Mouse (Mus musculus): ENCODE results near the gene Mxra8. TPM values are rescaled to one million over a fixed set of nuclear protein-coding genes. Genes with fewer than 3 reads are reported as not detected.

The Mxra8 gene
- polyA plus RNA-seq, 1 experiment: 38.0 TPM

- TF ChIP-seq CEBPB (IDR thresholded peaks at IDR 0.05; ENCODE audit: low read depth) (no peak), USF1 (IDR thresholded peaks at IDR 0.05; ENCODE audit: low read depth) (no peak), MYOD1 (IDR thresholded peaks at IDR 0.05; ENCODE audit: control insufficient read depth, insufficient read length, low read depth) (no peak)
- Histone ChIP-seq H3K36me3 (ENCODE audit: control insufficient read depth, insufficient read depth) (peaks cover 17% of the 10 kb centered on the region), H3K79me2 (ENCODE audit: control insufficient read depth, insufficient read depth) (peaks cover 66% of the 10 kb centered on the region), H3K27me3 (ENCODE audit: control insufficient read depth, insufficient read depth, insufficient read length) (no peaks in the 10 kb centered on the region), H3K79me3 (ENCODE audit: low read depth) (peaks cover 56% of the 10 kb centered on the region), H3K4me3 (ENCODE audit: insufficient read depth, poor library complexity, severe bottlenecking) (no peak overlapping the region), H3ac (ENCODE audit: control insufficient read depth, insufficient read length, low read depth) (no peak overlapping the region)
Observed at GRCm38 (mm10) chr4:155851368-155851767, 11.9 kb downstream of the Mxra8 start.

- peaks cover 56% of the 10 kb centered on the region for H3K79me3 ChIP-seq (ENCODE audit: low read depth)
- H3ac ChIP-seq (ENCODE audit: control insufficient read depth, insufficient read length, low read depth): no peak overlapping the region
- TF ChIP-seq CTCF (IDR thresholded peaks at IDR 0.05; ENCODE audit: control insufficient read depth, insufficient read depth, insufficient read length) (no peak), FOSL1 (IDR thresholded peaks at IDR 0.05; ENCODE audit: insufficient read depth, low read length, poor library complexity, severe bottlenecking) (no peak), MAX (IDR thresholded peaks at IDR 0.05) (no peak), MYOD1 (IDR thresholded peaks at IDR 0.05; ENCODE audit: control insufficient read depth, insufficient read length, low read depth) (no peak), CEBPB (IDR thresholded peaks at IDR 0.05; ENCODE audit: low read depth) (no peak), MYOG (IDR thresholded peaks at IDR 0.05; ENCODE audit: control insufficient read depth, extremely low read depth, insufficient read length) (no peak), USF1 (IDR thresholded peaks at IDR 0.05; ENCODE audit: low read depth) (no peak)
- H3K27me3 ChIP-seq (ENCODE audit: control insufficient read depth, insufficient read depth, insufficient read length): no peaks in the 10 kb centered on the region
- H3K79me2 ChIP-seq (ENCODE audit: control insufficient read depth, insufficient read depth): peaks cover 66% of the 10 kb centered on the region
- no peak overlapping the region for H3K4me3 ChIP-seq (ENCODE audit: insufficient read depth, poor library complexity, severe bottlenecking)
- H3K36me3 ChIP-seq (ENCODE audit: control insufficient read depth, insufficient read depth): peaks cover 17% of the 10 kb centered on the region
Observed at GRCm38 (mm10) chr4:155851951-155852411, 12.5 kb downstream of the Mxra8 start.

GRCm38 (mm10) chr4:155853421-155853820 lies 13.9 kb downstream of the Mxra8 start:
- H3K79me3 ChIP-seq (ENCODE audit: low read depth): peaks cover 48% of the 10 kb centered on the region

GRCm38 (mm10) chr4:155854991-155855390 lies 15.5 kb downstream of the Mxra8 start:
- Histone ChIP-seq H3K79me2 (ENCODE audit: control insufficient read depth, insufficient read depth) (peaks cover 40% of the 10 kb centered on the region), H3K79me3 (ENCODE audit: low read depth) (peaks cover 32% of the 10 kb centered on the region), H3K27me3 (ENCODE audit: control insufficient read depth, insufficient read depth, insufficient read length) (no peaks in the 10 kb centered on the region), H3K4me3 (ENCODE audit: insufficient read depth, poor library complexity, severe bottlenecking) (no peak overlapping the region), H3ac (ENCODE audit: control insufficient read depth, insufficient read length, low read depth) (no peak overlapping the region), H3K36me3 (ENCODE audit: control insufficient read depth, insufficient read depth) (peaks cover 16% of the 10 kb centered on the region)
- TF ChIP-seq FOSL1 (IDR thresholded peaks at IDR 0.05; ENCODE audit: insufficient read depth, low read length, poor library complexity, severe bottlenecking): no peak

More at GRCm38 (mm10) chr4:155853421-155853820, 13.9 kb downstream of the Mxra8 start:
- peaks cover 56% of the 10 kb centered on the region for H3K79me2 ChIP-seq (ENCODE audit: control insufficient read depth, insufficient read depth)
- H3K36me3 ChIP-seq (ENCODE audit: control insufficient read depth, insufficient read depth): peaks cover 17% of the 10 kb centered on the region
- no peak overlapping the region for H3K4me3 ChIP-seq (ENCODE audit: insufficient read depth, poor library complexity, severe bottlenecking)
- H3ac ChIP-seq (ENCODE audit: control insufficient read depth, insufficient read length, low read depth): no peak overlapping the region
- no peak for TF ChIP-seq MYOD1 (IDR thresholded peaks at IDR 0.05; ENCODE audit: control insufficient read depth, insufficient read length, low read depth)
- no peak for TF ChIP-seq CEBPB (IDR thresholded peaks at IDR 0.05; ENCODE audit: low read depth)
- no peaks in the 10 kb centered on the region for H3K27me3 ChIP-seq (ENCODE audit: control insufficient read depth, insufficient read depth, insufficient read length)

- no peak overlapping the region for H3K4me3 ChIP-seq (ENCODE audit: insufficient read depth, poor library complexity, severe bottlenecking)
- H3K79me3 ChIP-seq (ENCODE audit: low read depth): peaks cover 21% of the 10 kb centered on the region
- no peaks in the 10 kb centered on the region for H3K27me3 ChIP-seq (ENCODE audit: control insufficient read depth, insufficient read depth, insufficient read length)
- H3ac ChIP-seq (ENCODE audit: control insufficient read depth, insufficient read length, low read depth): no peak overlapping the region
- TF ChIP-seq USF1 (IDR thresholded peaks at IDR 0.05; ENCODE audit: low read depth) (no peak), CEBPB (IDR thresholded peaks at IDR 0.05; ENCODE audit: low read depth) (no peak), MYOG (IDR thresholded peaks at IDR 0.05; ENCODE audit: control insufficient read depth, extremely low read depth, insufficient read length) (no peak), MAX (IDR thresholded peaks at IDR 0.05) (no peak), CTCF (IDR thresholded peaks at IDR 0.05; ENCODE audit: control insufficient read depth, insufficient read depth, insufficient read length) (no peak), MYOD1 (IDR thresholded peaks at IDR 0.05; ENCODE audit: control insufficient read depth, insufficient read length, low read depth) (no peak), FOSL1 (IDR thresholded peaks at IDR 0.05; ENCODE audit: insufficient read depth, low read length, poor library complexity, severe bottlenecking) (no peak)
- H3K36me3 ChIP-seq (ENCODE audit: control insufficient read depth, insufficient read depth): peaks cover 25% of the 10 kb centered on the region
- peaks cover 30% of the 10 kb centered on the region for H3K79me2 ChIP-seq (ENCODE audit: control insufficient read depth, insufficient read depth)
Observed at GRCm38 (mm10) chr4:155856071-155856470, 16.6 kb downstream of the Mxra8 start.

GRCm38 (mm10) chr4:155856881-155857280 lies 17.4 kb downstream of the Mxra8 start:
- peaks cover 22% of the 10 kb centered on the region for H3K79me2 ChIP-seq (ENCODE audit: control insufficient read depth, insufficient read depth)

More at GRCm38 (mm10) chr4:155856881-155857280, 17.4 kb downstream of the Mxra8 start:
- Histone ChIP-seq H3K36me3 (ENCODE audit: control insufficient read depth, insufficient read depth) (peaks cover 25% of the 10 kb centered on the region), H3K27me3 (ENCODE audit: control insufficient read depth, insufficient read depth, insufficient read length) (no peaks in the 10 kb centered on the region), H3ac (ENCODE audit: control insufficient read depth, insufficient read length, low read depth) (no peak overlapping the region), H3K4me3 (ENCODE audit: insufficient read depth, poor library complexity, severe bottlenecking) (no peak overlapping the region), H3K79me3 (ENCODE audit: low read depth) (peaks cover 13% of the 10 kb centered on the region)
- TF ChIP-seq CTCF (IDR thresholded peaks at IDR 0.05; ENCODE audit: control insufficient read depth, insufficient read depth, insufficient read length): no peak
